Mouse (Mus musculus) CH12.LX (cell line): ENCODE measurements around the gene Cog7. TPM values are rescaled to one million over a fixed set of nuclear protein-coding genes. Genes with fewer than 3 reads are reported as not detected.

ENCODE experiments used
- DNase-seq: peaks from one replicate; pipeline ENCODE4 v3.0.0-alpha.2; 2013; ENCODE audit errors: extremely low read depth
- H3K27ac ChIP-seq: 2 replicates; pipeline ENCODE4 v1.5.1; 2012; ENCODE audit warnings: low read depth, mild to moderate bottlenecking, control low read depth, moderate library complexity; ENCODE audit not compliant: insufficient read depth
- H3K27me3 ChIP-seq: replicated peaks from 2 replicates; pipeline ENCODE3; 2012; ENCODE audit warnings: inconsistent platforms
- H3K36me3 ChIP-seq, 2 experiments: replicated peaks in 1 of 2; 2 replicates each; pipeline versions ENCODE3 to v1.6.1; 2012; ENCODE audit warnings: inconsistent platforms in 1 of 2, low read length in 1 of 2, mild to moderate bottlenecking in 1 of 2, mixed read lengths in 1 of 2, moderate library complexity in 1 of 2; ENCODE audit not compliant: control insufficient read depth in 1 of 2, insufficient read depth in 1 of 2
- H3K4me1 ChIP-seq, 2 experiments: 2 replicates each; pipeline ENCODE4 v1.6.1; 2012; ENCODE audit warnings: inconsistent platforms in 1 of 2, moderate library complexity in 1 of 2; ENCODE audit not compliant: insufficient read depth in 2 of 2, control insufficient read depth in 1 of 2
- H3K4me2 ChIP-seq: 2 replicates; pipeline ENCODE4 v1.6.1; 2012; ENCODE audit warnings: low read depth, mild to moderate bottlenecking, control low read depth; ENCODE audit not compliant: poor library complexity, insufficient read depth, severe bottlenecking
- H3K4me3 ChIP-seq, 3 experiments: fragments of 150-350 bp in 1 of 3; sonication (generic) in 1 of 3; replicated peaks in 1 of 3; 2 replicates each; pipeline versions ENCODE3 to v1.5.1; 2011 to 2012; ENCODE audit warnings: low read depth in 2 of 3, low read length in 2 of 3, mild to moderate bottlenecking in 2 of 3, moderate library complexity in 2 of 3, control low read depth in 1 of 3, improper control_type of control experiment in 1 of 3, inconsistent platforms in 1 of 3, mixed read lengths in 1 of 3; ENCODE audit not compliant: poor library complexity in 1 of 3
- H3K79me2 ChIP-seq: replicated peaks from 2 replicates; pipeline ENCODE4 v1.6.1; 2012; ENCODE audit warnings: mild to moderate bottlenecking, moderate library complexity; ENCODE audit not compliant: control insufficient read depth, poor library complexity, insufficient read depth, severe bottlenecking; ENCODE audit errors: extremely low read depth
- H3K9ac ChIP-seq: 2 replicates; pipeline ENCODE4 v1.6.1; 2012; ENCODE audit warnings: low read depth, mild to moderate bottlenecking, control low read depth, moderate library complexity; ENCODE audit not compliant: insufficient read depth
- H3K9me3 ChIP-seq: replicated peaks from 2 replicates; pipeline ENCODE3; 2012; ENCODE audit warnings: low read length, inconsistent platforms, mixed read lengths
- CHD1 ChIP-seq: IDR thresholded peaks from 2 replicates; pipeline ENCODE4 v1.6.1; 2012; ENCODE audit warnings: low read depth, low read length, improper control_type of control experiment, inconsistent platforms
- ELF1 ChIP-seq: IDR thresholded peaks from 2 replicates; pipeline ENCODE4 v1.6.1; 2014; ENCODE audit warnings: low read depth, mild to moderate bottlenecking, inconsistent platforms, low read length, improper control_type of control experiment
- ETS1 ChIP-seq: conservative IDR thresholded peaks from 2 replicates; pipeline ENCODE4 v1.6.1; 2012; ENCODE audit warnings: low read depth, mild to moderate bottlenecking, inconsistent platforms, low read length, improper control_type of control experiment, moderate library complexity
- IRF4 ChIP-seq: IDR thresholded peaks from 2 replicates; pipeline ENCODE4 v1.6.1; 2014; ENCODE audit warnings: low read depth, mild to moderate bottlenecking, inconsistent platforms, low read length, improper control_type of control experiment
- JUND ChIP-seq: conservative IDR thresholded peaks from 2 replicates; pipeline ENCODE4 v1.6.1; 2011; ENCODE audit warnings: low read depth, low read length, improper control_type of control experiment
- MAFK ChIP-seq: IDR thresholded peaks from 2 replicates; pipeline ENCODE4 v1.6.1; 2011; ENCODE audit warnings: low read length, improper control_type of control experiment; ENCODE audit not compliant: insufficient replicate concordance
- MEF2A ChIP-seq: IDR thresholded peaks from 2 replicates; pipeline ENCODE4 v1.6.1; 2014; ENCODE audit warnings: low read depth, mild to moderate bottlenecking, inconsistent platforms, low read length, improper control_type of control experiment, borderline replicate concordance
- MYC ChIP-seq: IDR thresholded peaks from 2 replicates; pipeline ENCODE4 v1.6.1; 2011; ENCODE audit warnings: low read depth, mild to moderate bottlenecking, improper control_type of control experiment, low read length
- NRF1 ChIP-seq: IDR thresholded peaks from 2 replicates; pipeline ENCODE4 v1.6.1; 2014; ENCODE audit warnings: low read depth, mild to moderate bottlenecking, inconsistent platforms, low read length, improper control_type of control experiment, moderate library complexity
- PAX5 ChIP-seq: IDR thresholded peaks from 2 replicates; pipeline ENCODE4 v1.6.1; 2012; ENCODE audit warnings: low read length, inconsistent platforms, mixed read lengths
- RAD21 ChIP-seq: IDR thresholded peaks from 2 replicates; pipeline ENCODE4 v1.6.1; 2011; ENCODE audit warnings: low read depth, mild to moderate bottlenecking, low read length, improper control_type of control experiment, moderate library complexity
- RCOR1 ChIP-seq: conservative IDR thresholded peaks from 2 replicates; pipeline ENCODE4 v1.6.1; 2012; ENCODE audit warnings: low read depth, mild to moderate bottlenecking, inconsistent platforms, low read length, improper control_type of control experiment
- SMC3 ChIP-seq: IDR thresholded peaks from 2 replicates; pipeline ENCODE4 v1.6.1; 2011; ENCODE audit warnings: low read depth, low read length, improper control_type of control experiment
- TBP ChIP-seq: conservative IDR thresholded peaks from 2 replicates; pipeline ENCODE4 v1.6.1; 2011; ENCODE audit warnings: low read depth, low read length, improper control_type of control experiment
- USF1 ChIP-seq: IDR thresholded peaks from 2 replicates; pipeline ENCODE4 v1.6.1; 2014; ENCODE audit warnings: low read depth, mild to moderate bottlenecking, inconsistent platforms, low read length, improper control_type of control experiment
- USF2 ChIP-seq: conservative IDR thresholded peaks from 2 replicates; pipeline ENCODE4 v1.6.1; 2011; ENCODE audit warnings: low read depth, low read length, improper control_type of control experiment
- ZMIZ1 ChIP-seq: IDR thresholded peaks from 2 replicates; pipeline ENCODE4 v1.6.1; 2012; ENCODE audit warnings: low read depth, mild to moderate bottlenecking, inconsistent platforms, low read length, improper control_type of control experiment
- dilution Hi-C: fragments of 300-500 bp; cut with MboI; formaldehyde crosslinking; loops from 2 replicates; pipeline ENCODE4 v1.14.3; 2020; ENCODE audit warnings: low sequenced_read_pairs; ENCODE audit not compliant: extremely low pct_unique_long_range_greater_than_20kb, extremely low pct_ligation_motif_present
- in situ Hi-C: fragments of 300-500 bp; cut with MboI; formaldehyde crosslinking; loops from 3 replicates; pipeline ENCODE4 v1.14.3; 2019; ENCODE audit warnings: low sequenced_read_pairs, low pct_ligation_motif_present, low pct_unique_long_range_greater_than_20kb, mixed read lengths
- polyA plus RNA-seq: library from polyadenylated mRNA; unstranded; fragments of >175 nt; gene quantifications from 2 replicates; pipeline ENCODE4 v1.2.1, GENCODE M21; 2012; ENCODE audit warnings: low read depth; ENCODE audit not compliant: insufficient read length
- total RNA-seq, 2 experiments: library from RNA; depleted of rRNA; stranded (reverse); fragments of 300-350 nt in 1 of 2; fragments of >200 nt in 1 of 2; gene quantifications; 2 replicates each; pipeline ENCODE4 v1.2.3; 2012 to 2014

Cog7 gene
- total and polyA plus RNA-seq, 3 experiments, result 14.1 to 22.4 (median 22.2) TPM

DNA sequence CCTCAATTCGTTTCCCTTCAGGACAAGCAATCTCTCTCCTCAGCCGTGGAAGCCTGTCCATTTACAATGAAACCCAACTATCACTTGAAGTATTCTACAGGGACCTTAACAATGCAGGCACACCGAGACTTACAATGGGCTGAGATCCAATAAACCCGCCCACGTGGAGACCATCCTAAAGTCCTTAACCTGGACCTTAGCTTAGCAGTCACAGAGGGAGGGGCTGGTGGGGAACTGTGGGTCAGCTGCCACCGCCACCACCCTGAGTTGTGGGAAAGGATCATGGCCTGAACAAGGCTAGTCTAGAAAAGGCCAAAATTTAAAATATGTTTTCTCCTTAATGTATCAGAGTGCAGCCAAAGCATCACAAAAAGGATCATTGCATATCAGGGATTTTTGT is 42.3 kb downstream of the Cog7 start:
- in situ Hi-C loops, result no loop called here

DNA sequence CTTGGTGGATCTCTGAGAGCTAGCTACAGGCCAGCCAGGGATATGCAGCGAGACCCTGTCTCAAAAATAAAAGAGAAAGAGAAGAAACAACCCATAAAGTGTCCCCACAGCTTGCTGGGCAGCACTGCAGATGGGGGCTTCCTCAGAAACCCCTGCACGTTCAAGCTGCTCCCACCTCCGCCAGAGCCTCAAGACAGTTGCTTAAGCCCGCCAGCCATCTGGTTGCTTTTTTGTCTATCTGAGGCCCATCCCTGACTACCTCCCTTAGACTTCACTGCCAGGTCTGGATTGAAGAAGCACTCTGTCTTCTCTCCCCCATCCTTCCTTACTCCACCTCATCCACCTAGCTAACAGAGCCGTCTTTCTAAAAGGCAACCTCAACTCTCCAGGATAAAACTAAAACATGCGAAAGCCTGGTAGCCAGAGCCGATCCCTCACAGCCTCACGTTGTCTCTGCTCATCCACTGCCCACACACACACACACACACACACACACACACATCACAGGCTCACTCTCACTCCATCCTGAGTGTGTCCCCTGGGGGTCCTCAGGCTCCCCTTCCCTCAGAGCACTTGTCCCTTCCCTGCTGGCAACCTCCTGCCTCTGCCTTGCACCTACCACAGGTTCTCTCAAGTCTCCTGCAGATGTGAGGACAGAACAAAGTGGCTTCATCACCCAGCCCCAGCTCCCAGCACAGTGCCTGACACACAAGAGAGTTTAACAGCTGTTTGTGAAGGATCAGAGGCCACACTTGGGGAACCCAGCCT is 43.2 kb downstream of the Cog7 start:
- peaks cover 20 to 85% of the 10 kb centered on the region in 2 experiments for H3K36me3 ChIP-seq
- no peak overlapping the region for H3K27ac ChIP-seq
- DNase-seq, result no peak
- H3K4me2 ChIP-seq, result no peak overlapping the region
- H3K4me3 ChIP-seq, result no peak overlapping the region
- in situ Hi-C loops (no loop called here), dilution Hi-C loops (no loop called here)
- no peaks in the 10 kb centered on the region for H3K9me3 ChIP-seq
- peaks cover 0 to 13% of the 10 kb centered on the region in 2 experiments; a peak in 1 of 4 replicates for H3K4me1 ChIP-seq
- no peak overlapping the region for H3K9ac ChIP-seq
- H3K79me2 ChIP-seq, result no peaks in the 10 kb centered on the region
- TF ChIP-seq ELF1 (no peak), USF2 (no peak), TBP (no peak), NRF1 (no peak), JUND (no peak), SMC3 (no peak), ZMIZ1 (no peak), MAFK (no peak), RAD21 (no peak), PAX5 (no peak), MEF2A (no peak)
- H3K27me3 ChIP-seq, result no peaks in the 10 kb centered on the region

More for the DNA sequence above, 42.3 kb downstream of the Cog7 start:
- Histone ChIP-seq H3K27me3 (no peaks in the 10 kb centered on the region), H3K36me3 (peaks cover 27 to 87% of the 10 kb centered on the region in 2 experiments), H3K27ac (no peak overlapping the region), H3K4me2 (no peak overlapping the region), H3K79me2 (no peaks in the 10 kb centered on the region), H3K4me1 (peaks cover 0 to 13% of the 10 kb centered on the region in 2 experiments; a peak in 1 of 4 replicates), H3K9ac (no peak overlapping the region), H3K4me3 (no peak overlapping the region), H3K9me3 (no peaks in the 10 kb centered on the region)
- no peak for DNase-seq
- TF ChIP-seq CHD1 (no peak), MEF2A (no peak), ETS1 (no peak), MYC (no peak), RCOR1 (no peak), USF1 (no peak), IRF4 (no peak)
- dilution Hi-C loops, result no loop called here
